In the genomic region with DNA sequence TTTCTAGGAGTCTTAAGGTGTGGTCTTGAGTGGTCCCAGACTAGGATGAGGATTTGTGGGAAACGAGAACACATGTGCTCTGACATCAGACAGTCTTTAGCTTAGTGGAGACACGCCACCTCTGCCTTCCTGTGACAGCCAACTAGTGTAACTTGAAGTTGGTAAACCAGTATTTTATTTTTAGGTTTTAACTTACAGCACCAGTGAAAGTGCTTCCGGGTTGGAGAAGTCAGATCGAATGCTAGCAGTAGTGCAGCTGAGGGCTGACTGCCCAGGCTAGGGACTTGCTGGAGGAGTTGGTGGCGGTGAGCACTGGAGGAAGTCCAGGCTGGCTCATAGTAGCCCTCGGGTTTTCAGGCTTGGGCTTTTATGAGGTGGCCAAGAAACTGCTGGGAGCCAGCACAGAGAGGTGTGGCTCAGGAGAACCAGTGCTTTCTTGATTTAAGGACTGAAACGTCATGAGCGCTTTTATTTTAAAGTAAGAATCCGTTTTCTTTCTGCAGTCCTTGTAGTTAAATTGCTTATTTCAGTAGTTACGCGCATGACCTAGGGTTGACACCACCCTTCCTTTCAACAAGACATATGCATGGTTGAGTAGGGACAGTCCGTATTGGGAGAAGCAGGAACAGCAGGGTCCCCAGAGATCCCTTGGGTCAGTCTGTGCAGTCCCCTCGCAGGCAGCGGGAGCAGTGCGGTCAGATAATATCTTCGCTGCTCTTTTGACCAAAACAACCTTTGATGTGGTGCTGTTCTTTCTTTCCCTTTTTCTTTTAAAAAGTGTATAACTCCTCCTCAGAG, we compare ENCODE assay signal across 1 mouse cellular context.
TF ChIP-seq lines count a peak whose summit lies in the region.

No protein-coding gene starts in this region.

TF ChIP-seq in CH12.LX, 34 proteins besides CTCF, POLR2A, EP300 and RAD21:
- TF ChIP-seq MAX (IDR thresholded peaks at IDR 0.05; ENCODE audit: low read length) (peak; percentile 20; the same call in 1 of the 2 replicates), USF2 (conservative IDR thresholded peaks at IDR 0.05; ENCODE audit: low read depth, low read length) (no peak), TCF12 (IDR thresholded peaks at IDR 0.05; ENCODE audit: low read depth, low read length) (peak; percentile 83), USF1 (IDR thresholded peaks at IDR 0.05; ENCODE audit: low read depth, low read length) (no peak), ZC3H11A (IDR thresholded peaks at IDR 0.05; ENCODE audit: low read depth, low read length) (no peak), JUND (conservative IDR thresholded peaks at IDR 0.05; ENCODE audit: low read depth, low read length) (0 out of 2 replicates have a peak, but pooled peaks have one; percentile 34), MAFK (IDR thresholded peaks at IDR 0.05; ENCODE audit: insufficient replicate concordance, low read length) (peak; percentile 4; the same call in 1 of the 2 replicates), KAT2A (IDR thresholded peaks at IDR 0.05; ENCODE audit: insufficient replicate concordance, low read length) (0 out of 2 replicates have a peak, but pooled peaks have one; percentile 17), SIN3A (IDR thresholded peaks at IDR 0.05; ENCODE audit: low read length) (peak; percentile 63), ELF1 (IDR thresholded peaks at IDR 0.05; ENCODE audit: low read depth, low read length) (peak; percentile 73), RCOR1 (conservative IDR thresholded peaks at IDR 0.05; ENCODE audit: low read depth, low read length) (no peak), ZKSCAN1 (IDR thresholded peaks at IDR 0.05; ENCODE audit: borderline replicate concordance, low read depth, low read length) (no peak), BHLHE40 (IDR thresholded peaks at IDR 0.05; ENCODE audit: low read depth, low read length) (peak; percentile 74), SMC3 (IDR thresholded peaks at IDR 0.05; ENCODE audit: low read depth, low read length) (no peak), E2F4 (IDR thresholded peaks at IDR 0.05; ENCODE audit: insufficient replicate concordance, low read depth, low read length) (no peak), UBTF (IDR thresholded peaks at IDR 0.05; ENCODE audit: low read depth, low read length) (0 out of 2 replicates have a peak, but pooled peaks have one; percentile 60), NRF1 (IDR thresholded peaks at IDR 0.05; ENCODE audit: low read depth, low read length) (peak; percentile 64; the same call in 1 of the 2 replicates), IRF4 (IDR thresholded peaks at IDR 0.05; ENCODE audit: low read depth, low read length) (peak; percentile 86), GABPA (IDR thresholded peaks at IDR 0.05; ENCODE audit: insufficient replicate concordance, low read depth, low read length) (no peak), NELFE (IDR thresholded peaks at IDR 0.05; ENCODE audit: low read depth, low read length) (no peak), TBP (conservative IDR thresholded peaks at IDR 0.05; ENCODE audit: low read depth, low read length) (no peak), ETS1 (conservative IDR thresholded peaks at IDR 0.05; ENCODE audit: low read depth, low read length) (peak; percentile 78), HCFC1 (IDR thresholded peaks at IDR 0.05; ENCODE audit: low read depth, low read length) (no peak), MXI1 (IDR thresholded peaks at IDR 0.05; ENCODE audit: low read depth, low read length) (no peak), PAX5 (IDR thresholded peaks at IDR 0.05; ENCODE audit: low read length) (no peak), MEF2A (IDR thresholded peaks at IDR 0.05; ENCODE audit: borderline replicate concordance, low read depth, low read length) (peak; percentile 76; the same call in 1 of the 2 replicates), CHD2 (IDR thresholded peaks at IDR 0.05; ENCODE audit: low read length) (no peak; the same call in 1 of the 2 replicates)
